Mouse (Mus musculus): ENCODE results near the gene Nmd3. TPM values are rescaled to one million over a fixed set of nuclear protein-coding genes. Genes with fewer than 3 reads are reported as not detected.

Nmd3 gene
- total and polyA plus RNA-seq, 3 experiments, result 97.8 to 187 (median 138) TPM

GRCm38 (mm10) chr3:69730930-69731329 is 9.1 kb downstream of the Nmd3 start:
- peaks cover 16% of the 10 kb centered on the region for H3K4me1 ChIP-seq (ENCODE audit: insufficient read depth, low read depth, low read length)
- H3K4me3 ChIP-seq (ENCODE audit: low read depth, low read length), result no peak overlapping the region
- H3K9me3 ChIP-seq (replicated peaks), result no peaks in the 10 kb centered on the region
- ATAC-seq (ENCODE audit: extremely low read depth, insufficient number of reproducible peaks, low FRiP score, poor library complexity, severe bottlenecking) (no peak), DNase-seq (ENCODE audit: low spot score) (no peak)
- H3K27me3 ChIP-seq (ENCODE audit: insufficient read depth, low read length), result no peaks in the 10 kb centered on the region
- H3K36me3 ChIP-seq (replicated peaks), result peaks cover 72% of the 10 kb centered on the region
- TF ChIP-seq POLR2AphosphoS5 (IDR thresholded peaks at IDR 0.05; ENCODE audit: insufficient replicate concordance, low read depth, low read length), result no peak
- no peak for TF ChIP-seq GATA1 (IDR thresholded peaks at IDR 0.05; ENCODE audit: borderline replicate concordance, low read length)
- TF ChIP-seq TAL1 (conservative IDR thresholded peaks at IDR 0.05; ENCODE audit: low read depth, low read length), result no peak
- TF ChIP-seq CTCF (IDR thresholded peaks at IDR 0.05; ENCODE audit: low read depth, low read length), result no peak
- TF ChIP-seq GATA2 (IDR thresholded peaks at IDR 0.05; ENCODE audit: borderline replicate concordance, low read depth, low read length), result no peak

GRCm38 (mm10) chr3:69733939-69734338 is 12.2 kb downstream of the Nmd3 start:
- H3K4me1 ChIP-seq (ENCODE audit: insufficient read depth, low read depth, low read length), result peaks cover 11% of the 10 kb centered on the region; the same call in 1 of the 2 replicates
- H3K36me3 ChIP-seq (replicated peaks), result peaks cover 78% of the 10 kb centered on the region
- H3K4me3 ChIP-seq (ENCODE audit: low read depth, low read length), result no peak overlapping the region
- TF ChIP-seq GATA2 (IDR thresholded peaks at IDR 0.05; ENCODE audit: borderline replicate concordance, low read depth, low read length), result no peak
- TF ChIP-seq GATA1 (IDR thresholded peaks at IDR 0.05; ENCODE audit: borderline replicate concordance, low read length), result no peak
- no peak for TF ChIP-seq CTCF (IDR thresholded peaks at IDR 0.05; ENCODE audit: low read depth, low read length)
- no peak for TF ChIP-seq TAL1 (conservative IDR thresholded peaks at IDR 0.05; ENCODE audit: low read depth, low read length)
- no peak for TF ChIP-seq POLR2AphosphoS5 (IDR thresholded peaks at IDR 0.05; ENCODE audit: insufficient replicate concordance, low read depth, low read length)
- ATAC-seq (ENCODE audit: extremely low read depth, insufficient number of reproducible peaks, low FRiP score, poor library complexity, severe bottlenecking) (no peak), DNase-seq (ENCODE audit: low spot score) (no peak)
- H3K9me3 ChIP-seq (replicated peaks), result no peaks in the 10 kb centered on the region
- H3K27me3 ChIP-seq (ENCODE audit: insufficient read depth, low read length), result no peaks in the 10 kb centered on the region

- Histone ChIP-seq H3K4me3 (ENCODE audit: low read depth, low read length) (no peak overlapping the region), H3K27me3 (ENCODE audit: insufficient read depth, low read length) (no peaks in the 10 kb centered on the region), H3K4me1 (ENCODE audit: insufficient read depth, low read depth, low read length) (peaks cover 17% of the 10 kb centered on the region), H3K36me3 (replicated peaks) (peaks cover 92% of the 10 kb centered on the region), H3K9me3 (replicated peaks) (no peaks in the 10 kb centered on the region)
- DNase-seq (ENCODE audit: low spot score), result no peak
- TF ChIP-seq POLR2AphosphoS5 (IDR thresholded peaks at IDR 0.05; ENCODE audit: insufficient replicate concordance, low read depth, low read length), result no peak
- TF ChIP-seq GATA2 (IDR thresholded peaks at IDR 0.05; ENCODE audit: borderline replicate concordance, low read depth, low read length), result no peak
- no peak for TF ChIP-seq GATA1 (IDR thresholded peaks at IDR 0.05; ENCODE audit: borderline replicate concordance, low read length)
- TF ChIP-seq CTCF (IDR thresholded peaks at IDR 0.05; ENCODE audit: low read depth, low read length), result no peak
- no peak for TF ChIP-seq TAL1 (conservative IDR thresholded peaks at IDR 0.05; ENCODE audit: low read depth, low read length)
- ATAC-seq (ENCODE audit: extremely low read depth, insufficient number of reproducible peaks, low FRiP score, poor library complexity, severe bottlenecking), result no peak
Measured at GRCm38 (mm10) chr3:69755192-69755591, 33.4 kb downstream of the Nmd3 start.

GRCm38 (mm10) chr3:69755968-69756367 is 34.2 kb downstream of the Nmd3 start:
- ATAC-seq (ENCODE audit: extremely low read depth, insufficient number of reproducible peaks, low FRiP score, poor library complexity, severe bottlenecking) (no peak), DNase-seq (ENCODE audit: low spot score) (no peak)
- Histone ChIP-seq H3K4me1 (ENCODE audit: insufficient read depth, low read depth, low read length) (peaks cover 17% of the 10 kb centered on the region), H3K9me3 (replicated peaks) (no peaks in the 10 kb centered on the region), H3K27me3 (ENCODE audit: insufficient read depth, low read length) (no peaks in the 10 kb centered on the region), H3K4me3 (ENCODE audit: low read depth, low read length) (no peak overlapping the region), H3K36me3 (replicated peaks) (peaks cover 92% of the 10 kb centered on the region)
- TF ChIP-seq GATA2 (IDR thresholded peaks at IDR 0.05; ENCODE audit: borderline replicate concordance, low read depth, low read length), result no peak

GRCm38 (mm10) chr3:69756499-69756898 is 34.7 kb downstream of the Nmd3 start:
- peak; percentile 20 for DNase-seq (ENCODE audit: low spot score)
- peaks cover 17% of the 10 kb centered on the region for H3K4me1 ChIP-seq (ENCODE audit: insufficient read depth, low read depth, low read length)
- TF ChIP-seq TAL1 (conservative IDR thresholded peaks at IDR 0.05; ENCODE audit: low read depth, low read length) (no peak), CTCF (IDR thresholded peaks at IDR 0.05; ENCODE audit: low read depth, low read length) (peak; percentile 22; the same call in 1 of the 2 replicates), GATA2 (IDR thresholded peaks at IDR 0.05; ENCODE audit: borderline replicate concordance, low read depth, low read length) (no peak), GATA1 (IDR thresholded peaks at IDR 0.05; ENCODE audit: borderline replicate concordance, low read length) (no peak), POLR2AphosphoS5 (IDR thresholded peaks at IDR 0.05; ENCODE audit: insufficient replicate concordance, low read depth, low read length) (no peak)
- no peaks in the 10 kb centered on the region for H3K27me3 ChIP-seq (ENCODE audit: insufficient read depth, low read length)
- H3K4me3 ChIP-seq (ENCODE audit: low read depth, low read length), result no peak overlapping the region
- no peaks in the 10 kb centered on the region for H3K9me3 ChIP-seq (replicated peaks)
- peak; percentile 48; the same call in 1 of the 2 replicates for ATAC-seq (ENCODE audit: extremely low read depth, insufficient number of reproducible peaks, low FRiP score, poor library complexity, severe bottlenecking)
- H3K36me3 ChIP-seq (replicated peaks), result peaks cover 92% of the 10 kb centered on the region

GRCm38 (mm10) chr3:69757456-69757855 is 35.7 kb downstream of the Nmd3 start:
- no peaks in the 10 kb centered on the region for H3K9me3 ChIP-seq (replicated peaks)
- ATAC-seq (ENCODE audit: extremely low read depth, insufficient number of reproducible peaks, low FRiP score, poor library complexity, severe bottlenecking) (no peak), DNase-seq (ENCODE audit: low spot score) (no peak)
- peaks cover 94% of the 10 kb centered on the region for H3K36me3 ChIP-seq (replicated peaks)
- H3K4me1 ChIP-seq (ENCODE audit: insufficient read depth, low read depth, low read length), result peaks cover 17% of the 10 kb centered on the region
- H3K4me3 ChIP-seq (ENCODE audit: low read depth, low read length), result no peak overlapping the region
- H3K27me3 ChIP-seq (ENCODE audit: insufficient read depth, low read length), result no peaks in the 10 kb centered on the region
- TF ChIP-seq GATA2 (IDR thresholded peaks at IDR 0.05; ENCODE audit: borderline replicate concordance, low read depth, low read length), result no peak
- TF ChIP-seq CTCF (IDR thresholded peaks at IDR 0.05; ENCODE audit: low read depth, low read length), result no peak
- TF ChIP-seq TAL1 (conservative IDR thresholded peaks at IDR 0.05; ENCODE audit: low read depth, low read length), result no peak
- TF ChIP-seq GATA1 (IDR thresholded peaks at IDR 0.05; ENCODE audit: borderline replicate concordance, low read length), result no peak
- no peak for TF ChIP-seq POLR2AphosphoS5 (IDR thresholded peaks at IDR 0.05; ENCODE audit: insufficient replicate concordance, low read depth, low read length)
